Mouse (Mus musculus): ENCODE data around the gene Idh3g.

DNA sequence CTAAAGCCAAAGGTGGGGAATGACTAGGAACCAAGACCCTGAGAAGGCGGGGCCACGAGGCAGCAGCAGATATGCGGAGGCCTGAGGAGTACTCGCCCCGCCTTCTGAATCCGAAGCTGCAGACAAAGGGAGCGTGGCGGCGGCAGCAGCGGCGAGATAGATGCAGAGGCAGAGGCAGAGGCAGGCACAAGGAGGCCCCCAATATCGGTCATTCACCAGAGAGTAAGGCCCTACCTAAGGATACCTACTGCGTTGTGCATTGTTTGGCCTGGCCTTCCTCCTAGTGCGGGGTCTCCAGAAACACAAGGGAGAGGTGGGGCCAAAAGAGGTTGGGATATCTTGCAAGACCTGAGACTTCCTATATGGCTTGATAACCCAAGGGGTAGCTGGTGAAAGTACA is 28.4 kb upstream of the Idh3g start:
- TF ChIP-seq CTCF (IDR thresholded peaks at IDR 0.05; ENCODE audit: insufficient read depth, low read length), result no peak
- TF ChIP-seq POLR2A (IDR thresholded peaks at IDR 0.05; ENCODE audit: borderline replicate concordance, extremely low read depth, low read depth, low read length), result no peak
